Mouse (Mus musculus): ENCODE measurements around the gene Caprin2. TPM values are rescaled to one million over a fixed set of nuclear protein-coding genes. Genes with fewer than 3 reads are reported as not detected.
"Not testable (repeated sequence)": the region's sequence is repeated elsewhere in the genome, so short reads cannot be mapped to it uniquely, and the experiment has no call there.

Gene Caprin2
- total and polyA plus RNA-seq, 2 experiments from 2014 or later: 4.1 to 16.9 TPM

DNA sequence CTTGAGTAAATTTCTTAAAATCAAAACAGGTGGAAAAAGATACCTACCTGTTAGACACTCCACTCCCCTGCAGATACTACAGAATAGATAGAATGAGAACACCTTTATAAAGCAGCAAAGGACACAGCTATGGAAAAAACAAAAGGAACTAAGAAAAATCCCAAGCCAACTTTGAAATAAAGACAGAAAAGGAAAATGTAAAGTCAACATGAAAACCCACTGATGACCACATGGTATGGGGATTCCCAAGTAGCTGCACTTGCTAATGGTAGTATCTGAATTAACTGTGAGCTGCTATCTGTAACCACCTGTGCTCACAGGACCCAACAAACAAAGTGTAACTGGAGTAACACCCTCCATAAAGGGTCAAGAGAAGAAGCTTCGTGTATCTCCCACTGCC is 41.7 kb upstream of the Caprin2 start:
- no peak for TF ChIP-seq CTCF (IDR thresholded peaks at IDR 0.05; ENCODE audit: low read depth)

DNA sequence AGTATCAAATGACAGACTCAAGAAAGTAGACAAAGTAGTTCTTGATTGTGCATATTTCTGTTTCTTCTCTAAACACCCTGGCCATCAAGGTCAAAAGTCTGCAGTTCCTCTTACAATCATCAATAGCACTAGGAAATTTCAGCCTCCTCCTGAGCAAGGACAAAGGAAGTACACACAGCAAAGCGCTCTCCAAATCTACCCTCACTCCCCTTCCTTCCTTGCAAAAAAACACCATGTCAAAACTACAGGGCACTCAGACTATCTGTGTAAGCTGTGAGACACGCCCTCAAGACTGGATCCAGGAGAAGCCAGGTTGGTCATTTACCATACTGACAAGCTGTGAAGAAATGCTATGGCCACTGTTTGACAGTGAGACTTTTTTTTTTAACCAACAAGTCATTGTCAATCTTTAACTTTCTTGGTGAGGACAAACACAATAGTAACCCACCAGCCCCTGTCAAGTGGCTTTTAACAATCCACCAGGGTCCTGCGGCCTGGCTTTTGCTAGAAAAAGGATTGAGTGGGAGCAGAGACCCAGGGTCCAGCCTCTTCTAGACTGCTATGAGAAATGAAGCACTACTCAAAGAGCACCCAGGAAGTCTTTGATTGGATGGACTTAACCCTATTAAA is 39.0 kb upstream of the Caprin2 start:
- ATAC-seq (no peak), DNase-seq (no peak)
- WGBS: 71% methylated on average over 3 of the region's 3 CpGs
- Histone ChIP-seq H3K9ac (no peak overlapping the region), H3K4me3 (ENCODE audit: low read depth, low read length) (no peak overlapping the region), H3K36me3 (ENCODE audit: insufficient read depth) (peaks cover 5% of the 10 kb centered on the region; the same call in 1 of the 2 replicates), H3K9me3 (ENCODE audit: low read length) (no peaks in the 10 kb centered on the region), H3K4me1 (ENCODE audit: insufficient read depth) (no peaks in the 10 kb centered on the region), H3K27ac (ENCODE audit: low read depth, low read length) (no peak overlapping the region), H3K27me3 (ENCODE audit: insufficient read depth, low read length) (no peaks in the 10 kb centered on the region), H3K4me2 (ENCODE audit: low read depth) (no peak overlapping the region)
- TF ChIP-seq CTCF (IDR thresholded peaks at IDR 0.05; ENCODE audit: low read depth): no peak

More for the DNA sequence above, 41.7 kb upstream of the Caprin2 start:
- Histone ChIP-seq H3K9me3 (ENCODE audit: low read length) (no peaks in the 10 kb centered on the region), H3K27ac (ENCODE audit: low read depth, low read length) (no peak overlapping the region), H3K27me3 (ENCODE audit: insufficient read depth, low read length) (no peaks in the 10 kb centered on the region), H3K4me1 (ENCODE audit: insufficient read depth) (no peaks in the 10 kb centered on the region), H3K4me2 (ENCODE audit: low read depth) (no peak overlapping the region), H3K9ac (no peak overlapping the region), H3K36me3 (ENCODE audit: insufficient read depth) (no peaks in the 10 kb centered on the region), H3K4me3 (ENCODE audit: low read depth, low read length) (no peak overlapping the region)
- WGBS: 78% methylated on average over 1 of the region's 1 CpGs
- DNase-seq: no peak
- ATAC-seq: no peak

- no peaks in the 10 kb centered on the region for H3K9me3 ChIP-seq (ENCODE audit: low read length)
- peak; percentile 19; the same call in 1 of the 2 replicates for TF ChIP-seq CTCF (IDR thresholded peaks at IDR 0.05; ENCODE audit: low read depth)
- WGBS: 87% methylated on average over 6 of the region's 6 CpGs
- no peak for DNase-seq
- H3K9ac ChIP-seq: no peak overlapping the region
- no peak overlapping the region for H3K4me2 ChIP-seq (ENCODE audit: low read depth)
- no peak overlapping the region for H3K4me3 ChIP-seq (ENCODE audit: low read depth, low read length)
- no peaks in the 10 kb centered on the region for H3K27me3 ChIP-seq (ENCODE audit: insufficient read depth, low read length)
- H3K27ac ChIP-seq (ENCODE audit: low read depth, low read length): no peak overlapping the region
- H3K36me3 ChIP-seq (ENCODE audit: insufficient read depth): peaks cover 18% of the 10 kb centered on the region
- H3K4me1 ChIP-seq (ENCODE audit: insufficient read depth): no peaks in the 10 kb centered on the region
- ATAC-seq: no peak
Measured at GRCm38 (mm10) chr6:148931281-148931680, 35.2 kb upstream of the Caprin2 start.

DNA sequence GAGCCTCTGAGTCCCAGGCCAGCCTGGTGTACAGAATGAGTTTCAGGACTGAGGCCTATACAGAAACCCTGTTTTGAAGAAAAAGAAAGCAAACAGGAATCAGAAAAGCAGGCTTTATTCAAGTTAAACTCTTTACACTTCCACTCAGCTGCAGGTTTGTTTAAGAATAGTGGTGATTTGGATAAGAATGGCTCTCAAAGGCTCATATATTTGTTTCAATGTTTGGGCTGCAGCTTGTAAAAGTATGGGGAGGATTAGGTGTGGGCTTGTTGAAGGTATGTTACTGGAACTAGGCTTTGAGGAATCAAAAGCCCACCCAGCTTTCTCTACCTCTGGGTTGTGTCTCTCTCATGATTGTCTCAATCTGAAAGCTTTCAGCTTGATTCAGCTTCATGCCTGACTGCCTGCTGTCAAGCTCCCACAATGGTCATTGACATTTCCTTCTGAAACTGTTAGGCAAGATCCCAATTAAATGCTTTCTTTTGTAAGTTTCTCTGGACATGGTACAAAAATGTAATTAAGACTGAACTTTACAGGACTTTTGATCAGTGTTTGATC is 22.9 kb upstream of the Caprin2 start:
- TF ChIP-seq CTCF (IDR thresholded peaks at IDR 0.05; ENCODE audit: low read depth): no peak
- H3K9me3 ChIP-seq (ENCODE audit: low read length): no peaks in the 10 kb centered on the region
- no peak overlapping the region for H3K4me2 ChIP-seq (ENCODE audit: low read depth)
- no peaks in the 10 kb centered on the region for H3K4me1 ChIP-seq (ENCODE audit: insufficient read depth)
- ATAC-seq: no peak
- no peak overlapping the region for H3K27ac ChIP-seq (ENCODE audit: low read depth, low read length)
- no peak for DNase-seq
- H3K27me3 ChIP-seq (ENCODE audit: insufficient read depth, low read length): no peaks in the 10 kb centered on the region
- no peak overlapping the region for H3K4me3 ChIP-seq (ENCODE audit: low read depth, low read length)
- peaks cover 4% of the 10 kb centered on the region for H3K36me3 ChIP-seq (ENCODE audit: insufficient read depth)
- no peak overlapping the region for H3K9ac ChIP-seq

DNA sequence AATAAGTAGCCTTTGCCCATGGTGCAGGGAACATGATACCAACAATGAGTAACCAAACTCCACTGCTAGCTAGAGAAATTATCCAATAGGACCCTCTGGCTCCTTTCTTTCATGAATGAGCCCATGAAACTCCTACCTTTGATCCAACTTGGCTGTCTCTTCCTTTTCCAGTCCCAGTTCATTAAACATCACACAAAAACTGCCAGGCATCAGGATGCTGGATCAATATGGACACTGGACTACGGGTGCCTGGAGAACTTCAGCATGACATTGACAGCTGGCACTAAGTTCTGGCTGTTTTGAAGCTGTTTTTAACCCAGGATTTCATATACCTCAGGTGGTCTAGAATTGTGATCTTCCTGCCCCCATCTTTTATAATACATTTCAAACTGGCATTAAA is 21.6 kb upstream of the Caprin2 start:
- 54% methylated on average over 1 of the region's 1 CpGs for WGBS
- H3K4me3 ChIP-seq (ENCODE audit: low read depth, low read length): no peak overlapping the region

GRCm38 (mm10) chr6:148916817-148917216 is 20.8 kb upstream of the Caprin2 start:
- Histone ChIP-seq H3K9me3 (ENCODE audit: low read length) (no peaks in the 10 kb centered on the region), H3K4me1 (ENCODE audit: insufficient read depth) (no peaks in the 10 kb centered on the region), H3K27me3 (ENCODE audit: insufficient read depth, low read length) (no peaks in the 10 kb centered on the region), H3K4me3 (ENCODE audit: low read depth, low read length) (no peak overlapping the region), H3K4me2 (ENCODE audit: low read depth) (no peak overlapping the region), H3K9ac (no peak overlapping the region), H3K27ac (ENCODE audit: low read depth, low read length) (no peak overlapping the region), H3K36me3 (ENCODE audit: insufficient read depth) (peaks cover 4% of the 10 kb centered on the region)
- TF ChIP-seq CTCF (IDR thresholded peaks at IDR 0.05; ENCODE audit: low read depth): peak; percentile 60
- DNase-seq (peak; percentile 24), ATAC-seq (no peak)
- 40% methylated on average over 3 of the region's 3 CpGs for WGBS

More for the DNA sequence above, 21.6 kb upstream of the Caprin2 start:
- Histone ChIP-seq H3K4me2 (ENCODE audit: low read depth) (no peak overlapping the region), H3K9me3 (ENCODE audit: low read length) (no peaks in the 10 kb centered on the region), H3K36me3 (ENCODE audit: insufficient read depth) (peaks cover 4% of the 10 kb centered on the region), H3K27me3 (ENCODE audit: insufficient read depth, low read length) (no peaks in the 10 kb centered on the region), H3K4me1 (ENCODE audit: insufficient read depth) (no peaks in the 10 kb centered on the region), H3K9ac (no peak overlapping the region), H3K27ac (ENCODE audit: low read depth, low read length) (no peak overlapping the region)
- DNase-seq: no peak
- no peak for ATAC-seq
- TF ChIP-seq CTCF (IDR thresholded peaks at IDR 0.05; ENCODE audit: low read depth): no peak

DNA sequence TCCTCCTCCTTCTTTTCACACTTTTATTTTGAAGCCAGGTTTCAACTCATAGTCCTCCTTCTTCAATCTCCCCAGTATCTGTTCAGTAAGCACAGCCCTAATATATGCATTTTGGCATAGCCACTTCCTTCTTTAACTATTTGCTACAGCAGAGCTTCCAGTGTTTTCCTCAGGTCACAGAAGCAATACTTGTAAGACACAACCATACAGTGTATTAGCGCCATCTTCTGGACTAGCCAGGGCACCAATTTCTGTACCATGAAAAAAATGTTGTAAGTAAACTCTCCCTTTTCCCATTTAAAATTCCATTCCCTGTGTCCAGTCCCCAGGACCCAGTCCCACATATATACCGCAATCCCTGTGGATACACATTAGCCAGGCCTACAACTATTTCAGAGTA is 17.9 kb upstream of the Caprin2 start:
- Histone ChIP-seq H3K27ac (ENCODE audit: low read depth, low read length) (no peak overlapping the region), H3K36me3 (ENCODE audit: insufficient read depth) (no peaks in the 10 kb centered on the region), H3K9me3 (ENCODE audit: low read length) (no peaks in the 10 kb centered on the region), H3K4me3 (ENCODE audit: low read depth, low read length) (no peak overlapping the region), H3K4me2 (ENCODE audit: low read depth) (no peak overlapping the region), H3K4me1 (ENCODE audit: insufficient read depth) (no peaks in the 10 kb centered on the region), H3K27me3 (ENCODE audit: insufficient read depth, low read length) (no peaks in the 10 kb centered on the region), H3K9ac (no peak overlapping the region)
- 13% methylated on average over 2 of the region's 2 CpGs for WGBS
- DNase-seq (peak; percentile 85), ATAC-seq (peak; percentile 80)
- TF ChIP-seq CTCF (IDR thresholded peaks at IDR 0.05; ENCODE audit: low read depth): peak; percentile 84

DNA sequence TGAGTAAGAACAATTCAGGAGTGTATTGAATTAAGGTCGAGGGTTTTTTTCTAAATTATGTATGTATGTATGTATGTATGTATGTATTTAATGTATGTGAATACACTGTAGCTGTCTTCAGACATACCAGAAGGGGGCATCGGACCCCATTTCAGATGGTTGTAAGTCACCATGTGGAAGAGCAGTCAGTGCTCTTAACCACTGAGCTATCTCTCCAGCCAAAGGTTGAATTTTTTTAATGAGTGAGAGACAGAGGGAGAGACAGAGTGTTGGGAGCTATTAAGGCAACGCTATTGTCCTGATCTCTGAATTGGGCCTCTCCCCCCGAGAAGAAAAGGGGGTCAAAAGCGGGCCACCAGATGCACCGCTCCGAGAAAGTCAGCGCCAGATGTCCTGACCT is 15.9 kb upstream of the Caprin2 start:
- H3K9ac ChIP-seq; H3K4me1 ChIP-seq (ENCODE audit: insufficient read depth); H3K36me3 ChIP-seq (ENCODE audit: insufficient read depth); H3K4me3 ChIP-seq (ENCODE audit: low read depth, low read length); H3K27me3 ChIP-seq (ENCODE audit: insufficient read depth, low read length); H3K4me2 ChIP-seq (ENCODE audit: low read depth); H3K27ac ChIP-seq (ENCODE audit: low read depth, low read length); H3K9me3 ChIP-seq (ENCODE audit: low read length); ATAC-seq; DNase-seq: not testable (repeated sequence)
- 85% methylated on average over 8 of the region's 8 CpGs for WGBS

All from forebrain, postnatal 0 days (tissue).